Mouse (Mus musculus): ENCODE measurements around the gene Gpr180.

Gpr180 gene

GRCm38 (mm10) chr14:118203031-118203430, 66.1 kb downstream of the Gpr180 start:
- no peak for DNase-seq (ENCODE audit: extremely low spot score, low read depth, low spot score)

- no peak for DNase-seq (ENCODE audit: extremely low spot score, low read depth, low spot score)
Measured at GRCm38 (mm10) chr14:118207347-118207746, 70.4 kb downstream of the Gpr180 start.

- DNase-seq (ENCODE audit: extremely low spot score, low read depth, low spot score), result no peak
Measured at GRCm38 (mm10) chr14:118209642-118210041, 72.7 kb downstream of the Gpr180 start.

GRCm38 (mm10) chr14:118212188-118212804, 75.3 kb downstream of the Gpr180 start:
- no peak for DNase-seq (ENCODE audit: extremely low spot score, low read depth, low spot score)
